Mouse (Mus musculus) hindbrain, embryonic 16.5 days (tissue): ENCODE data around the gene D17H6S53E. TPM values are rescaled to one million over a fixed set of nuclear protein-coding genes. Genes with fewer than 3 reads are reported as not detected.
"Not testable (repeated sequence)": the region's sequence is repeated elsewhere in the genome, so short reads cannot be mapped to it uniquely, and the experiment has no call there.

Experiments
- ATAC-seq: fragments of 200-750 bp; cut with Nextera tagmentation; 2 replicates; pipeline ENCODE4 v1.8.0; 2017; ENCODE audit warnings: moderate TSS enrichment, moderate library complexity
- H3K27ac ChIP-seq: fragments of 300-500 bp; sonication (generic); 2 replicates; pipeline ENCODE4 v1.5.1; 2014; ENCODE audit warnings: low read depth, mild to moderate bottlenecking, control low read depth, low read length, moderate library complexity
- H3K27me3 ChIP-seq: fragments of 300-500 bp; sonication (generic); replicated peaks from 2 replicates; pipeline ENCODE4 v1.6.1; 2014; ENCODE audit warnings: low read length; ENCODE audit not compliant: control insufficient read depth, insufficient read depth
- H3K36me3 ChIP-seq: fragments of 300-500 bp; sonication (generic); 2 replicates; pipeline ENCODE4 v1.6.1; 2014; ENCODE audit warnings: mild to moderate bottlenecking, low read length, moderate library complexity, mixed read lengths; ENCODE audit not compliant: control insufficient read depth, insufficient read depth
- H3K4me1 ChIP-seq: fragments of 300-500 bp; sonication (generic); 2 replicates; pipeline ENCODE4 v1.6.1; 2014; ENCODE audit warnings: low read depth, low read length; ENCODE audit not compliant: control insufficient read depth, insufficient read depth
- H3K4me2 ChIP-seq: fragments of 300-500 bp; sonication (generic); 2 replicates; pipeline ENCODE4 v1.6.1; 2014; ENCODE audit warnings: mild to moderate bottlenecking, low read length, control low read depth, moderate library complexity
- H3K4me3 ChIP-seq: fragments of 300-500 bp; sonication (generic); 2 replicates; pipeline ENCODE4 v1.5.1; 2014; ENCODE audit warnings: mild to moderate bottlenecking, low read length, control low read depth, moderate library complexity
- H3K9ac ChIP-seq: fragments of 300-500 bp; sonication (generic); 2 replicates; pipeline ENCODE4 v1.6.1; 2014; ENCODE audit warnings: low read depth, mild to moderate bottlenecking, control low read depth, low read length, moderate library complexity
- H3K9me3 ChIP-seq: fragments of 300-500 bp; sonication (generic); 2 replicates; pipeline ENCODE4 v1.6.1; 2014; ENCODE audit warnings: mild to moderate bottlenecking, low read length, moderate library complexity; ENCODE audit not compliant: control insufficient read depth
- WGBS: fragments of 180-500 bp; shearing (Covaris S2); extraction: QIAGEN DNeasy Blood & Tissue Kit; methylation state at CpG from one replicate; pipeline ENCODE4 v1.1.7; 2014; 5-methylcytosine and 5-hydroxymethylcytosine counted together
- polyA plus RNA-seq: library from polyadenylated mRNA; unstranded; fragments of >200 nt; fragmentation: Nextera tagmentation; extraction: Ambion mirVana; gene quantifications from 2 replicates; pipeline ENCODE4 v1.2.1, GENCODE M21; 2015

D17H6S53E gene
- polyA plus RNA-seq, 1 experiment from 2014 or later = 8.9 TPM

DNA sequence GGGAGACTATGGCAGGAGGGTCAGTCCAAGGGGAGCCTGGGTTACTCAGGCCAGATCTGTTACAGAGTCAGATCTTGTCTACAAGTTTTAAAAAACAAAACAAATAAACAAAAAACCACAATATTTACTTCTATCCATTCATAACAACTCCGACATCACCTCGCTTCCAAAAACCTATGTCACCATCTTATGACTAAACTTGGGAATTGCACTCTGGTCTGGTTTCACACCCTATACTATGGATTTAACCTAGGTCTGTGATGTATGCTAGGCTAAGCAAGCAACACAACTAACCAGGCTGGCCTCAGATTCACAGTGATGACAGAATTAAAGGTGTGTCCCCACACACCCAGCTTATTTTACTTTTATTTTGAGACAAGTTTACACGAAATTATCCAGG is 19.7 kb upstream of the D17H6S53E start:
- Histone ChIP-seq H3K27me3 (no peaks in the 10 kb centered on the region), H3K27ac (no peak overlapping the region), H3K9me3 (no peaks in the 10 kb centered on the region), H3K9ac (no peak overlapping the region), H3K36me3 (peaks cover 21% of the 10 kb centered on the region), H3K4me2 (no peak overlapping the region), H3K4me3 (no peak overlapping the region), H3K4me1 (peaks cover 3% of the 10 kb centered on the region)
- ATAC-seq = peak; percentile 57; the same call in 1 of the 2 replicates
- 54% methylated on average over 3 of the region's 3 CpGs for WGBS

- H3K27ac ChIP-seq = no peak within 1 kb of the TSS
- no peak for ATAC-seq
- H3K36me3 ChIP-seq = peaks cover 5% of the 10 kb centered on the region
- H3K27me3 ChIP-seq = no peaks in the 10 kb centered on the region
- H3K4me3 ChIP-seq = no peak within 1 kb of the TSS
- H3K4me2 ChIP-seq = no peak within 1 kb of the TSS
- 86% methylated on average over 6 of the region's 6 CpGs for WGBS
- peaks cover 3% of the 10 kb centered on the region for H3K4me1 ChIP-seq
- H3K9ac ChIP-seq = no peak within 1 kb of the TSS
- H3K9me3 ChIP-seq = no peaks in the 10 kb centered on the region
These were observed 18.1 kb upstream of the D17H6S53E start, which contains the start of gene Ly6g5c for GRCm38 (mm10) chr17:35108097-35108496. Gene Ly6g5c (plus strand): TSS chr17:35108279.

DNA sequence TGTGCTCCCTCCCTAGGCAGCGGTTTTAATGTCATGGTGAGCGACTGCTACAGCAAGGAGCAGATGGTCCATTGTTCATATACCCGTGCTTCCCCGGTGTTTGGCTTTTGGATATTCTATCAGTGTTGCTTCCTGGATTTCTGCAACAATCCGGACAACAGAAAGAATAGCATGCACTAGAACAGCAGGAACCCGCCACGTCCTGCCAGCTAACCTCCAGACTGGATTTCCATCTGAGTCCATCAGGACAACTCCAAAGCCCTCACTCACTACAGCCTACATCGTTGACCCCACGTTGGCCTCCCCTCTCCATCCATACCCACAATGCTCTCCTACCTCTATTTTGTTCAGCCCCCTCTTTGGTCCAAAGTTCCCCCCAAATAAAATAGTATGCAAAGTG is 14.4 kb upstream of the D17H6S53E start:
- no peak overlapping the region for H3K9ac ChIP-seq
- H3K36me3 ChIP-seq = peaks cover 6% of the 10 kb centered on the region
- H3K4me3 ChIP-seq = no peak overlapping the region
- ATAC-seq = no peak
- no peaks in the 10 kb centered on the region for H3K4me1 ChIP-seq
- no peaks in the 10 kb centered on the region for H3K9me3 ChIP-seq
- no peak overlapping the region for H3K27ac ChIP-seq
- 62% methylated on average over 9 of the region's 9 CpGs for WGBS
- H3K27me3 ChIP-seq = no peaks in the 10 kb centered on the region
- H3K4me2 ChIP-seq = no peak overlapping the region

DNA sequence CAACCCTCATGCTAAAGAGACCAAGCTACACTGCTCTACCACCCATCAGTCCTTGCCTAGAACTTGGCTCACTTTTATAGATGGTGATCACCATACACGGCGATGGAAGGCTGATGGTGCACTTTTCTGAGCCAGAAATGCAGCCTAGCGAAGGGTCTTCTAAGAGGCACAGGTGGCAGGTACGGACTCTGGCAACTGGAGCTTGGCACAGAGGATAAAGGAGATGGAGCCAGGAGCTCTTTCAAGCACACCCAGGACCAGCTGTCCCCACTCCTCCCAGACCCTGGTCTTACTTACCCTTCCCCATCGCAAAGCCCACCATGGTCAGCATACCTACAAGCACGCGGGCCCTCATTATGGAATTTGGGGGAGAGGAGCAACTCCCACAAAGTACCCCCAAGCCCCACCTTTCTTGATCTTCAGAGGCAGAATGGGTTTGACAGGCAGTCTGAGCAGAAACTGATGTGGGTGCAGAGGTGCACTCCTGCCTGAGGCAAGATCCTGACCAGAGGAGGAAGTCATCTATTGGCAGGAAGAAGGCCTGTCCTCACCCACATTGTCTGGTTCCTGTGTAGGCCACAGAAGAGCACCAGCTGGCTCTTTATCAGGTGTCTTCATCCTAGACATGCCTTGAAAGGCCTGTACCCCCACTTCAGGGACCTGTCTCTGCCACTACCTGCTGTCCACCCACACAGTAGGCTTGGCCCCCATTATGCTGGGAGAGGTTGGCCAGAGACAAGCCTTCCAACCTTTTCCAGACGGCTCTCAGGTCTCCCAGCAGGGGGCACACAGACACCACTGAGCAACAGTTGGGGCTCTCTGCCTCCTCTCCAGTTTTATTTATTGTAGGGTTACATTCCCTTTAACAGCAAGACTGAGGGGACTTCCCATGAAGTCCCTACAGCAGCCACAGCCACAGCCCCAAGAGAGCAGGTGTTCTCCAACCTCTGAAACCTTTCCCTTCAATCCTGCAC is 10.8 kb upstream of the D17H6S53E start, which contains the start of gene Ly6g5b:
Gene Ly6g5b, minus strand, starts transcription at position 383 of the 974 bp plus-strand sequence.
- no peak for ATAC-seq
- peaks cover 22% of the 10 kb centered on the region for H3K36me3 ChIP-seq
- no peaks in the 10 kb centered on the region for H3K27me3 ChIP-seq
- H3K4me2 ChIP-seq = no peak within 1 kb of the TSS
- peaks cover 8% of the 10 kb centered on the region for H3K4me1 ChIP-seq
- H3K9me3 ChIP-seq = no peaks in the 10 kb centered on the region
- WGBS = 85% methylated on average over 8 of the region's 8 CpGs
- no peak within 1 kb of the TSS; the same call in 1 of the 2 replicates for H3K9ac ChIP-seq
- no peak within 1 kb of the TSS for H3K4me3 ChIP-seq
- H3K27ac ChIP-seq = no peak within 1 kb of the TSS

- H3K27me3 ChIP-seq = no peaks in the 10 kb centered on the region
- peak overlapping the region; percentile 83 for H3K4me2 ChIP-seq
- peaks cover 22% of the 10 kb centered on the region for H3K4me1 ChIP-seq
- H3K9ac ChIP-seq = peak overlapping the region; percentile 95
- peak; percentile 1; the same call in 1 of the 2 replicates for ATAC-seq
- peak overlapping the region; percentile 94 for H3K4me3 ChIP-seq
- H3K27ac ChIP-seq = peak overlapping the region; percentile 82
- H3K9me3 ChIP-seq = no peaks in the 10 kb centered on the region
- H3K36me3 ChIP-seq = peaks cover 22% of the 10 kb centered on the region
- WGBS = under 1% methylated on average over 32 of the region's 33 CpGs
These were observed 5.4 kb upstream of the D17H6S53E start for GRCm38 (mm10) chr17:35120745-35121142.

DNA sequence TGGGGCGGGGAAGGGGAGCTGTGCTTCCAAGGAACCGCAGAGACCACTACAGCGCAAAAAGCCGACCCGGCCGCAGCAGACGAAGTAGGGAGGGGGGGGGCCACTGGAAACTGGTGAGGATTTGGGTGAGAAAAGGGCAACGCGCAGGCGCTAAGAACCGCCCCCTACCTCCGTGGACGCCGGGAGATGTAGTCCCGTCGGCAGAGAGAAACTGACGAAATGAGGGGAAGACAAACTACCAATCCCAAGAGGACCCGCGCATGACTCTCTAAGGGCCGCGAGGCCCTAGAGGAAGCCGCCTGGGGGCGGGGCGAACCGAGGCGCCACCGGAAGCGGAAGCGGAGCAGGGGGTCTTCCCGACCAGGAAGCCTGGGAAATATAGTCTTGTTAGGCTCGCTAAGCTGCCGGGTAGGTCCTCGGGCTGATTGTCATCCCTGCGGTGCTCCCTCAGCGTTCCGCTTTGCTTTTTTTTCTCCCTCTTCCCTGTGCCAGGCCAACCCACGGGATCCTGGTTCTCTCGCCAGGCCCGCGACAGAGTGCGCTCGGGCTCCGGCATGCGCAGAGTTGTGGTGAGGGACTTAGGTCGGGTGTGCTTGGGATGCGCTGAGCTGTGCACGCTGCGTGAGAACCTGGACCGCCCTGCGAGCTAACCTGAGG is 4.9 kb upstream of the D17H6S53E start, which contains the start of gene Gpank1:
Gene Gpank1, plus strand, starts transcription at position 313 of the 657 bp plus-strand sequence.
- H3K4me3 ChIP-seq = peak within 1 kb of the TSS; percentile 94
- H3K36me3 ChIP-seq = peaks cover 18% of the 10 kb centered on the region
- H3K4me2 ChIP-seq = peak within 1 kb of the TSS; percentile 96
- peaks cover 24% of the 10 kb centered on the region for H3K4me1 ChIP-seq
- WGBS = 0% methylated on average over 48 of the region's 50 CpGs
- peak; percentile 96 for ATAC-seq
- H3K27ac ChIP-seq = peak within 1 kb of the TSS; percentile 88
- peak within 1 kb of the TSS; percentile 95 for H3K9ac ChIP-seq
- H3K27me3 ChIP-seq = no peaks in the 10 kb centered on the region
- no peaks in the 10 kb centered on the region for H3K9me3 ChIP-seq

DNA sequence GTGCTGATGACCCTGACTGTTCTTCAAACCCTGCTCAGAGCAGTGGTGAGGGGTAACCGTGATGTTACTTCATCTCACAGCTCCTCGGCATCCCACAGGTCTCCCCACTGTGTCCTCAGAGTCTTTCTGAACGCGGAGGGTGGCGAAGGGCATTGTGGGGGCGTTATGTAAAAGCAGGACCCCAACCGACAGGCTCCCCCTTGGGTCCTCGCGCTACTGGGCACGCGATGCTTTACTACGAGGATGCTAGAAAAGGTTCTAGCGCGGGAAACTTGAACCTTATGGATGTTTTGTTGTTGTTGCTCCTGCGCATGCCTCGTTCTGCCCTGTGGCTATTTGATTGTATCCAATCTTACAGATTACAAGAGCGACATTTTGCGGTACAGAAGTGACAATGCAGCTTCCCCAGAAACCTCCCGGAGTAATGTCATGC is 4.3 kb upstream of the D17H6S53E start, which contains the start of gene Csnk2b:
Gene Csnk2b, minus strand, starts transcription at position 183 of the 433 bp plus-strand sequence.
- under 1% methylated on average over 19 of the region's 19 CpGs for WGBS
- ATAC-seq = no peak; the same call in none of the 2 replicates
- H3K4me1 ChIP-seq = peaks cover 28% of the 10 kb centered on the region
- peak within 1 kb of the TSS; percentile 96 for H3K4me2 ChIP-seq
- peaks cover 16% of the 10 kb centered on the region for H3K36me3 ChIP-seq
- peak within 1 kb of the TSS; percentile 88 for H3K27ac ChIP-seq
- H3K27me3 ChIP-seq = no peaks in the 10 kb centered on the region
- H3K4me3 ChIP-seq = peak within 1 kb of the TSS; percentile 94
- H3K9ac ChIP-seq = peak within 1 kb of the TSS; percentile 95
- no peaks in the 10 kb centered on the region for H3K9me3 ChIP-seq

- not testable (repeated sequence) for ATAC-seq, H3K9ac ChIP-seq, H3K9me3 ChIP-seq, H3K4me2 ChIP-seq, H3K27me3 ChIP-seq, H3K4me3 ChIP-seq, H3K27ac ChIP-seq, H3K36me3 ChIP-seq
- 90% methylated on average over 9 of the region's 9 CpGs for WGBS
- peaks cover 38% of the 10 kb centered on the region for H3K4me1 ChIP-seq
These were observed 2.9 kb upstream of the D17H6S53E start for GRCm38 (mm10) chr17:35123287-35123686.
